Mouse (Mus musculus) cerebellum, adult 11-12 months (tissue): Measurements from ENCODE around the gene Xrcc3.

Experiments used
- DNase-seq: peaks from one replicate; pipeline ENCODE4 v3.0.0; 2022

Xrcc3 gene

GRCm38 (mm10) chr12:111774156-111774555 is 39.5 kb downstream of the Xrcc3 start:
- no peak for DNase-seq

- no peak for DNase-seq
These were observed 43.0 kb downstream of the Xrcc3 start for GRCm38 (mm10) chr12:111770651-111771050.

- DNase-seq, result no peak
These were observed 43.7 kb downstream of the Xrcc3 start for GRCm38 (mm10) chr12:111769816-111770577.

GRCm38 (mm10) chr12:111769306-111769705 is 44.4 kb downstream of the Xrcc3 start:
- DNase-seq, result peak; percentile 51

- DNase-seq, result no peak
These were observed 45.2 kb downstream of the Xrcc3 start for GRCm38 (mm10) chr12:111768322-111768928.

GRCm38 (mm10) chr12:111766313-111767236 is 47.1 kb downstream of the Xrcc3 start:
- peak; percentile 49 for DNase-seq

- no peak for DNase-seq
These were observed 50.9 kb downstream of the Xrcc3 start for GRCm38 (mm10) chr12:111762620-111763280.

- DNase-seq, result no peak
These were observed 53.3 kb downstream of the Xrcc3 start for GRCm38 (mm10) chr12:111760306-111760908.

- DNase-seq, result peak; percentile 78
These were observed 54.3 kb downstream of the Xrcc3 start for GRCm38 (mm10) chr12:111759176-111760061.

GRCm38 (mm10) chr12:111758381-111759175 is 55.1 kb downstream of the Xrcc3 start, which contains the start of gene Klc1:
Klc1 (plus strand) TSS chr12:111758849.
- peak; percentile 83 for DNase-seq

- DNase-seq, result peak; percentile 41
These were observed 55.9 kb downstream of the Xrcc3 start for GRCm38 (mm10) chr12:111757561-111758325.

GRCm38 (mm10) chr12:111756698-111757082 is 57.0 kb downstream of the Xrcc3 start:
- no peak for DNase-seq

- DNase-seq, result no peak
These were observed 57.5 kb downstream of the Xrcc3 start for GRCm38 (mm10) chr12:111756082-111756697.

- no peak for DNase-seq
These were observed 58.4 kb downstream of the Xrcc3 start for GRCm38 (mm10) chr12:111755231-111755630.

GRCm38 (mm10) chr12:111754710-111755109 is 59.0 kb downstream of the Xrcc3 start:
- no peak for DNase-seq

GRCm38 (mm10) chr12:111753347-111753746 is 60.3 kb downstream of the Xrcc3 start:
- DNase-seq, result no peak
